Mouse (Mus musculus) erythroblast, embryonic 14.5 days (primary cell): ENCODE data around the gene Pdhb.

ENCODE experiments used
- GATA1 ChIP-seq: IDR thresholded peaks from 2 replicates; pipeline ENCODE4 v1.6.1; 2012; ENCODE audit warnings: low read length, inconsistent platforms, mixed read lengths
- TAL1 ChIP-seq: IDR thresholded peaks from 3 replicates; pipeline ENCODE4 v1.6.1; 2012; ENCODE audit warnings: low read length, inconsistent platforms, mixed read lengths

DNA sequence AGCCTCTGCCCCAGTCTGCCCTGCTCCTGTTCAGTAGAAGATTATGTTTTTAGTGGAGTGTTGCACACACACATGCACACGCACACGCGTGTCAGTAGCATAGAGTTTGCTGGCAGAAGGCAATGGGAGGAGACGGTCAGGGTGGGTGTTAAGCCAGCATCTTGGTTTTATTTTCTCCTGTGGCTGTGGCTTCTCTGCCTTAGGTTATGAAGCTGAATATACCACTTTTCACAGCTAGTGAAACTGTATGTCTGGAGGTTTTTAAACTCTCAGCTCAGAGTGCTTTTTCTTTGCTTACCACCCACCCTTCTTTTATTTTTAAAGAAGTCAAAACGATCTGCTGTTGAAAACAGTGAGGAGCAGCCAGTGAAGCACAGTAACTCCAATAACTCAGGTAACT lies 21.1 kb downstream of the Pdhb start:
- no peak for TF ChIP-seq TAL1
- TF ChIP-seq GATA1: no peak
